Mouse (Mus musculus) layer of hippocampus, postnatal 36 days (tissue): ENCODE data around the gene Krt20. TPM values are rescaled to one million over a fixed set of nuclear protein-coding genes. Genes with fewer than 3 reads are reported as not detected.
A peak's percentile ranks its signal among the peaks of the same experiment; 100 is the strongest.

ENCODE experiments used
- DNase-seq, 2 experiments: peaks; one replicate each; pipeline ENCODE4 v3.0.0; 2022
- total RNA-seq, 2 experiments: library from RNA; stranded (reverse); gene quantifications; 2 replicates each; pipeline ENCODE4 v1.2.3; 2021

Krt20 gene
- not detected for total RNA-seq

GRCm38 (mm10) chr11:99437972-99438371 lies at the start of gene Krt20:
TSS of gene Krt20 (minus strand) at chr11:99438150.
- no peak for DNase-seq

- DNase-seq, result no peak
Observed at GRCm38 (mm10) chr11:99474981-99475380, 37.0 kb upstream of the Krt20 start.

- no peak for DNase-seq
Observed at GRCm38 (mm10) chr11:99473433-99473832, 35.5 kb upstream of the Krt20 start.

- no peak for DNase-seq
Observed at GRCm38 (mm10) chr11:99472405-99472804, 34.5 kb upstream of the Krt20 start.

GRCm38 (mm10) chr11:99471946-99472345 lies 34.0 kb upstream of the Krt20 start:
- no peak for DNase-seq

DNA sequence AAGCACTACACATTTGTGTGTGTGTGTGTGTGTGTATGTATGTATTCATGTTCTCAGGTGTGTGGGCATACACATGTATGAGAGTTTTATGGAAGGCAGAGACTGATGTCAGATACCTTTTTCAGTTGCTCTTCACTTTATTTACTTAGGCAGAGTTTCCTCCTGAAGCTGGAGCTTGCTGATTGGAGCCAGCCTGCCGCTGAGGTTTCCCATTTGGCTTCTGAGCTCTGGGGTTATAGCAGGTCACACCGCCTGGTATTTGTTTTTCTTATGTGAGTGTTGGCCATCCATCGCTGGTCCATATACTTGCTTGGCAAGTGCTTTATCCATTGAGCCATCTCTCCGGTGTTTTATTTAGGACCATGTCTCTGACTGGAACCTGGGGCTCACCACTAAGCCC lies 31.3 kb upstream of the Krt20 start:
- DNase-seq, result no peak

DNA sequence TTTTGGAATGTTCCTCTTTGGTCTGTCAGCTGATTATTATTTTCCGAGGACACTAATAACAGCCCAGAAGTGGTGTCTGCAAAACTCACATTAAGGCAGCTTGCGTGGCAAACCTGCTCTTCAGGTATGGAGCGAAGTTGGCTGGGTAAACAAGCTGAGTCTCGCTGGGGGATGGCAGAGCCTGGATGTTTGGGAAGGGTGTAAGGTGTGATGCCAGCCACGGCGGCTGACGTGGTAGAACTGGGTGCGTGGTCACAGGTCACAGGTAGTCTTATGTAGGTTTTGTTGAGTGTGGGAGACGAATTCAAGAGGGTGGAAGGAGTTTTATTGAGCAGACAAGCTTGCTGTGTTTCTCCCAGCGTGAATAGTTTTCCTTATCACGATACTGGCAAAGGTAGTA lies 30.6 kb upstream of the Krt20 start:
- DNase-seq, result no peak

- peak in 1 of 2 experiments; percentile 5 for DNase-seq
Observed at GRCm38 (mm10) chr11:99466316-99466715, 28.4 kb upstream of the Krt20 start.

- DNase-seq, result peak; percentile 70 to 76
Observed at GRCm38 (mm10) chr11:99464836-99465235, 26.9 kb upstream of the Krt20 start.

DNA sequence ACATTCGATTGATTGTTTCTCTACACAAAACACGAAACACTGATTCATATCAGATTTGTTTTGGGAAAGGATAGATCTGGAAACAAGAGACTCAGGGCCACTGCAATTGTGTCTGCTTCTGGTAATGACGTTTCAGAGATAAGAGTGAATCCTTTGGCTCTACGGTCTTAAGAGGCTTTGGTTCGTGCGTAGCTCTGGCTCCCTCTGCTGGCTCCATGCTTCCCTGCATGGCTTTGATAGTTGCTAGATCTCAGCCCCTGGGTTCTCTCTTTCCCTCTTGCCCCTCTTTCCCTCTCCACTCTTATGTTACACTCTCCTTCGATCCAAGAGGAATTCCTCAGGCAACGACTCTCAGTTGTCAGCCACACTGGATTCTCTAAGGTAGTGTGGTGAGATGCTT lies 25.2 kb upstream of the Krt20 start:
- peak; percentile 37 to 66 for DNase-seq

GRCm38 (mm10) chr11:99461736-99462135 lies 23.8 kb upstream of the Krt20 start:
- no peak for DNase-seq

DNA sequence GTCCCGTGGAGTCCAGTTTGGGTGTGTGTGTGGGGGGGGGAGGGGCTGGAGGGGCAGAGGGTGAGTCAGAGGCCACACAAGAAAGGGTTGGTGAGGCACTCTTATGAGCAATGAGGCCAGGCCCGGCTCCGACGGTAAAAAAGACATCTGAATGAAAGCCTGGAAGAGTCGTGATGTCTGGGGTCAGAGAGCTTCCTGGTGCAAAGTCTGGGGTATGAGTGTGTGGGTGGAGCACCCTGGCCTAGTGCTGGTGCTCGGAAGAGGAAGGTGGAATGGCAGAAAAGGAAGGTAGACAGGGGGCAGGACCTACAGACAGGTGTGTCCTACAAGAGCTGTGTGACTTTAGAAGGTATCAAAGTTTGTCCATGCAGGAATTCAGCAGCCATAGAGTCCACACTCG lies 20.9 kb upstream of the Krt20 start:
- DNase-seq, result no peak

GRCm38 (mm10) chr11:99454759-99455158 lies 16.8 kb upstream of the Krt20 start:
- DNase-seq, result no peak

DNA sequence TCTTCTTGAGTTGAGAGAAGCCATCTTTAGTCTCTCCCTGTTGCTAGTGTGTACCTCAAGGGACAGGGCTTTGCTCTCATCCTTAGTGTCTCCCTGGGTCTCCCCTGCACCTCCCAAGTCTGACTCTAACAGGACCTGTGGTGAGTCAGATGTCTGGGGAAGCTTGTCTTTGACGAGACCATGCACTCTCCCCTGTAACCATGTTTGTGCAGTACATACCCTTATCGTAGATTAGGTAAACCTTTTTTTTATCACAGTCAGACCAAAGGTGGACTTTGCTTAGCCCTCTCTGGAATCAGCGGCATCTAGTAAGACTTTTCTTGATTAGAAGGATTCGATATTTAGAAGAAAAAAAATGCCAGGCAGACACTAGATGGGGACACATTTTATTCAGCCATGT lies 16.1 kb upstream of the Krt20 start:
- DNase-seq, result no peak

DNA sequence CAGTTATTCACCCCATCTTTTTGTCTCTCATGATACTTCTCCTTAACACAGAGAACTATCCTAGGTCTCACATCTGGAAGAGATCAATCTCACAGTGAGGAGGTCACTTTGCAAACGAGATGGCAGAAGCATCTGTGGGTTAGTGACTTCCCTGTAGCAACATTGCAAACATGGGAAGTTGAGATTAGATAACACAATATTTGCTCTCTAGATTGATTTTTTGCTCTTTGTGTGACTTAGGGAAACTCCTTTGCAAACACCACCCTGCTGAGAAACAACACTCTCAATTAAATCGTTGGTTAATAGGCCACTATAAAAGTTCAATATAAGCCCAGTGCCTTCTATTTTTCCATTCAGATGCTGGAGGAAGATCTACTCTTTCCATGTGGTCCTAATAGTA lies 10.8 kb upstream of the Krt20 start:
- DNase-seq, result no peak

- no peak for DNase-seq
Observed at GRCm38 (mm10) chr11:99441220-99441619, 3.3 kb upstream of the Krt20 start.

- no peak for DNase-seq
Observed at GRCm38 (mm10) chr11:99439465-99439864, 1.5 kb upstream of the Krt20 start.

GRCm38 (mm10) chr11:99436625-99437024 lies 1.3 kb downstream of the Krt20 start:
- DNase-seq, result no peak

DNA sequence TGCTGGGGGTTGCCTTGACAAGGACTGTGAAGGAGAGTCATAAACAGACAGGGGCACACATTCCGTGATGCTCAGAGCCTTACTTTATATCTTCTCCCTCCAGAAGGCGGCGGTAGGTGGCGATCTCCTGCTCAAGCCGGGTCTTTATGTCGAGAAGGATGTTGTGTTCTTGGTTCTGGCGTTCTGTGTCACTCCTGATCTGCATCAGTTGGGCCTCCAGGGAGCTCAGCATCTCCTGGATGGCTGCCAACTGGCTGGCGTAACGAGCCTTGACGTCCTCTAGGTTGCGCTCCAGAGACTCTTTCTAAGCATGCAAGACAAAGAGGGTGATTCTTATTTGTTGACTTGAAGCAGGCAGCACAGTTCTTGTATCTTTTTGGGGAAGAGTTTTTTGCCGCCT lies 7.3 kb downstream of the Krt20 start:
- peak in 1 of 2 experiments; percentile 7 for DNase-seq

DNA sequence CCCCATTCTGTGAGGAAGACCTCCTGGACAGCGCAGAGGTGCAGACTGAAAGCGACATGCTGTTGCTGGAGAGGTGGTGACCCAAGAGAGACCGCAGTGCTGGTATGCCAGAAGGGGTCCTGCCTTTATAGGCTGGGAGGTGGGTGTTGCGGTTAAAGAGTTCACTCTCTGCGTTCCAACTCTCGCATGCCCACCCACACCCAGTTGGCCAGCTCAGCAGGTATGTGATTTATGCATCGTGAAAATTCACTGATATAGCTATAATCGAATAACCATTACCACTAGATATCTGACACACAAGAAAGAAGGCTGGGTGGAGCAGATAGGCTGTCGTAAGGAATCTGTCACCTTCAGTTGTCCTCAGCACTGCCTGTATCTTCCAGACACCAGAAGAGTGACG lies 15.8 kb downstream of the Krt20 start, which contains the start of gene Krt12:
TSS of gene Krt12 (minus strand) at position 101 of the 400 bp plus-strand sequence.
- DNase-seq, result no peak

GRCm38 (mm10) chr11:99420586-99420985 lies 17.4 kb downstream of the Krt20 start:
- DNase-seq, result peak in 1 of 2 experiments; percentile 11

GRCm38 (mm10) chr11:99417819-99418218 lies 20.1 kb downstream of the Krt20 start:
- DNase-seq, result no peak

- peak in 1 of 2 experiments; percentile 21 for DNase-seq
Observed at GRCm38 (mm10) chr11:99416902-99417301, 21.0 kb downstream of the Krt20 start.

GRCm38 (mm10) chr11:99414463-99415147 lies 23.3 kb downstream of the Krt20 start:
- DNase-seq, result no peak

DNA sequence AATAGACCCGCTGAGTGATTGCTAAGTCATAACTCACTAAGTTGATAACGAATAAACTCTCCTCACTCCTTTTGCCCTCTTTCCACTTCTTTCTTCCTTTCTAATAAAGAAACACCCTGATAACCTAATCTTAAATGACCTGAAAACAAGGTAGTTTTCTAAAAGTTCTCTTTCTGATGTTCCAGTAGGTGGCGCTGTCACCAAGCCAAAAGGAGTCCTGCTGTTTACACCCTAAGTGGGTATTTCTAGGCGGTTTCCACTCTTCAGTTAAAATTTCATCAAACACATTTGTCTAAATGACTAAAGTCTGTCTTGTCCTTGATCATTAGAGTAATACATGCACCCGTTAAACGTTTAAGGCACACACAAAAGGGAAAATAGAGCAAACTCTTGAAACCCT lies 24.7 kb downstream of the Krt20 start:
- DNase-seq, result no peak
